Mouse (Mus musculus): ENCODE measurements around the gene Nkiras2.

- TF ChIP-seq CTCF (conservative IDR thresholded peaks at IDR 0.05 in 1 of 2, IDR thresholded peaks at IDR 0.05 in 1 of 2; ENCODE audit: low read depth in 2 of 2, low read length in 2 of 2) (no peak), EP300 (IDR thresholded peaks at IDR 0.05; ENCODE audit: low read length) (no peak)
Observed at GRCm38 (mm10) chr11:100575484-100575855, 43.6 kb upstream of the Nkiras2 start.
